Mouse (Mus musculus) lung, postnatal 0 days (tissue): ENCODE results near the gene Pbx1.

Source experiments
- CTCF ChIP-seq: IDR thresholded peaks from 2 replicates; pipeline ENCODE4 v1.5.1; 2016; ENCODE audit warnings: antibody characterized with exemption, mild to moderate bottlenecking
- EP300 ChIP-seq: IDR thresholded peaks from 2 replicates; pipeline ENCODE4 v1.6.1; 2016; ENCODE audit warnings: antibody characterized with exemption, mild to moderate bottlenecking, control low read depth

DNA sequence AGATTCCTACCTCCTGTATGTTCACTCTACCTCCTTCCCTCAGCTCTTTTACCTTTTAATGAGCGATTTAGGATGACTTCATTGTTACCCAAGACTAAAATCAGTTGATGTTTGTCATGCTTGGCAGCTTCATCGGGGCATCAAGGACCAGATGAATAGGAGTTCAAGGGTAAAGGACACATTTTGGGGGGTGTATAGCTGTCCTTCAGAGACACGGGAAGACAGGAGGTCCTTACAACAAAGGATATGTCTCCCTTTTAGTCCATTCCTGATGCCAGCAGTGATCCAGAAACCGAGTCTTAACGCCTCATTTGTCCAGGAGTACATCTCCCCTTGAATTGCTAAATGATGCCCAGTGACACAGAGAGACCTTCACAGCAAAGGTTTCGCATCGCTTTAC, 343.4 kb downstream of the Pbx1 start:
- TF ChIP-seq CTCF: no peak
- TF ChIP-seq EP300: no peak
